Mouse (Mus musculus) embryonic facial prominence, embryonic 14.5 days (tissue): ENCODE results near the gene Rnf113a1. TPM values are rescaled to one million over a fixed set of nuclear protein-coding genes. Genes with fewer than 3 reads are reported as not detected.
"Not testable (repeated sequence)": the region's sequence is repeated elsewhere in the genome, so short reads cannot be mapped to it uniquely, and the experiment has no call there.

Experiments
- ATAC-seq: fragments of 200-750 bp; cut with Nextera tagmentation; 2 replicates; pipeline ENCODE4 v1.8.0; 2017; ENCODE audit warnings: low read depth, moderate number of reproducible peaks, moderate TSS enrichment
- DNase-seq: peaks from one replicate; pipeline ENCODE4 v3.0.0-alpha.2; 2015; ENCODE audit warnings: low spot score
- H3K27ac ChIP-seq: fragments of 300-500 bp; sonication (generic); replicated peaks from 2 replicates; pipeline ENCODE4 v1.5.1; 2014; ENCODE audit warnings: low read depth, mild to moderate bottlenecking, low read length, moderate library complexity
- H3K27me3 ChIP-seq: fragments of 300-500 bp; sonication (generic); replicated peaks from 2 replicates; pipeline ENCODE4 v1.6.1; 2014; ENCODE audit warnings: low read length; ENCODE audit not compliant: control insufficient read depth, insufficient read depth
- H3K36me3 ChIP-seq: fragments of 300-500 bp; sonication (generic); 2 replicates; pipeline ENCODE4 v1.6.1; 2014; ENCODE audit warnings: low read length, mixed read lengths; ENCODE audit not compliant: control insufficient read depth, insufficient read depth
- H3K4me1 ChIP-seq: fragments of 300-500 bp; sonication (generic); 2 replicates; pipeline ENCODE4 v1.6.1; 2014; ENCODE audit warnings: antibody characterized with exemption, low read length; ENCODE audit not compliant: control insufficient read depth, insufficient read depth
- H3K4me2 ChIP-seq: fragments of 300-500 bp; sonication (generic); 2 replicates; pipeline ENCODE4 v1.6.1; 2014; ENCODE audit warnings: low read depth, mild to moderate bottlenecking, low read length, moderate library complexity, mixed read lengths
- H3K4me3 ChIP-seq: fragments of 300-500 bp; sonication (generic); 2 replicates; pipeline ENCODE4 v1.5.1; 2014; ENCODE audit warnings: low read depth, mild to moderate bottlenecking, low read length
- H3K9ac ChIP-seq: fragments of 300-500 bp; sonication (generic); 2 replicates; pipeline ENCODE4 v1.6.1; 2014; ENCODE audit warnings: low read depth, mild to moderate bottlenecking, low read length, moderate library complexity, mixed read lengths
- H3K9me3 ChIP-seq: fragments of 300-500 bp; sonication (generic); 2 replicates; pipeline ENCODE4 v1.6.1; 2016; ENCODE audit warnings: low read length; ENCODE audit not compliant: control insufficient read depth
- WGBS: fragments of 180-500 bp; shearing (Covaris S2); extraction: QIAGEN DNeasy Blood & Tissue Kit; methylation state at CpG from one replicate; pipeline ENCODE4 v1.1.7; 2014; 5-methylcytosine and 5-hydroxymethylcytosine counted together
- polyA plus RNA-seq: library from polyadenylated mRNA; unstranded; fragments of >200 nt; fragmentation: Nextera tagmentation; extraction: Ambion mirVana; gene quantifications from 2 replicates; pipeline ENCODE4 v1.2.1, GENCODE M21; 2014

The Rnf113a1 gene
- polyA plus RNA-seq, 1 experiment from 2014 or later, result 8.8 TPM

DNA sequence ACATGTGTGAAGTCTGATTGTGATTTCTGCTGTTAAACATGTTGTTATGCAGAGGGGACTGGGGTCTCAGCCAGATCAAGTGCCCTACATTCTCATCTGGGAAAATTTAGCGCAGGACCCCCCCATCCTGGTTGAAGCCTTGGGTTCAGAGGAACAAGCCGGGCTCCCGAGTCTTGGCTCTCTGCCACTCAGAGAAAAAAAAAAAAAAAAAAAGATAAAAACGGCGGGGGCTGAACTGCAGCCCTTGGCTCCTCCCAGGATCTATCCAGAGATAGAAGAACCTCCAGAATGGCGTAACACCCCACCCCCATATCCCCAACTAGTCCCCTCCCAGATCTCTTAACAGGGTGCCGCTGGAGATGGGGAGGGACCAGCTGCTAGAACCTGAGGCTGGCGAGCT is 6.6 kb upstream of the Rnf113a1 start:
- not testable (repeated sequence) for H3K4me2 ChIP-seq, H3K36me3 ChIP-seq, H3K27ac ChIP-seq, H3K4me1 ChIP-seq, DNase-seq, ATAC-seq, H3K4me3 ChIP-seq, H3K27me3 ChIP-seq, H3K9ac ChIP-seq, H3K9me3 ChIP-seq
- WGBS, result 69% methylated on average over 5 of the region's 8 CpGs

GRCm38 (mm10) chrX:37190755-37191104 is 315 bp upstream of the Rnf113a1 start:
- peak overlapping the region; percentile 61 for H3K4me2 ChIP-seq
- WGBS, result 37% methylated on average over 5 of the region's 20 CpGs
- peak overlapping the region; percentile 57 for H3K4me3 ChIP-seq
- H3K36me3 ChIP-seq, result no peaks in the 10 kb centered on the region
- H3K27ac ChIP-seq, result no peak overlapping the region
- H3K4me1 ChIP-seq, result no peaks in the 10 kb centered on the region
- H3K9ac ChIP-seq, result peak overlapping the region; percentile 68
- H3K9me3 ChIP-seq, result no peaks in the 10 kb centered on the region
- H3K27me3 ChIP-seq, result no peaks in the 10 kb centered on the region
- ATAC-seq, result peak; percentile 32
- no peak for DNase-seq

- H3K4me2 ChIP-seq, result peak overlapping the region; percentile 61
- no peaks in the 10 kb centered on the region for H3K36me3 ChIP-seq
- WGBS, result 38% methylated on average over 28 of the region's 28 CpGs
- no peaks in the 10 kb centered on the region for H3K27me3 ChIP-seq
- H3K4me3 ChIP-seq, result peak overlapping the region; percentile 57
- ATAC-seq, result peak; percentile 13; the same call in 1 of the 2 replicates
- peak overlapping the region; percentile 68 for H3K9ac ChIP-seq
- H3K27ac ChIP-seq, result no peak overlapping the region
- H3K9me3 ChIP-seq, result no peaks in the 10 kb centered on the region
- H3K4me1 ChIP-seq, result no peaks in the 10 kb centered on the region
- DNase-seq, result no peak
Observed at GRCm38 (mm10) chrX:37191744-37192379, 817 bp downstream of the Rnf113a1 start.

DNA sequence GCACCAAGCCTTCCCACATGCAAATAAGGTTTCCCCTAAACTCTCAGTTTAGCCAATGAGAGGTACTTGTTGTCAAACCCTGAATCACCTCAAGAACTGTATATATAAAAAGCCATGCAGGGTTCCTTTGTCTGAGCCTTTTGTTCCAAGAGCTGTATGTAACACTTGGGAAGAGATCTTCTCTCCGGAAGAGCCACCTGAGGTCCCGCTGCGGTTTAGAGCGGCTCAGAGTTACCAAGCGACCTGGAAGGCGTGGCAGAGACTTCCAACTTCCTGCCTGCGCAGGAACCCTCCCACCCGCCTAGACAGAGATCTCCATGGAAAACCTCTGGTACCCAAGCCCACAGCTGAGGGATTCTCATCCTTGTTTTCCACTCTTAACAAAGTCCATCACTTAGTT is 7.6 kb downstream of the Rnf113a1 start:
- H3K4me1 ChIP-seq, result no peaks in the 10 kb centered on the region
- ATAC-seq, result no peak
- H3K9me3 ChIP-seq, result no peaks in the 10 kb centered on the region
- no peak overlapping the region for H3K27ac ChIP-seq
- no peaks in the 10 kb centered on the region for H3K36me3 ChIP-seq
- no peaks in the 10 kb centered on the region for H3K27me3 ChIP-seq
- no peak overlapping the region for H3K4me2 ChIP-seq
- no peak for DNase-seq
- no peak overlapping the region for H3K4me3 ChIP-seq
- 66% methylated on average over 8 of the region's 8 CpGs for WGBS
- no peak overlapping the region for H3K9ac ChIP-seq

GRCm38 (mm10) chrX:37210941-37211340 is 19.9 kb downstream of the Rnf113a1 start, which contains the start of gene Gm9:
TSS of gene Gm9 (minus strand) at chrX:37211041.
- Histone ChIP-seq H3K9ac (no peak within 1 kb of the TSS), H3K4me1 (no peaks in the 10 kb centered on the region), H3K4me3 (no peak within 1 kb of the TSS), H3K36me3 (no peaks in the 10 kb centered on the region), H3K4me2 (no peak within 1 kb of the TSS), H3K27me3 (no peaks in the 10 kb centered on the region), H3K9me3 (no peaks in the 10 kb centered on the region), H3K27ac (no peak within 1 kb of the TSS)
- DNase-seq (no peak), ATAC-seq (no peak)
- 86% methylated on average over 10 of the region's 10 CpGs for WGBS

DNA sequence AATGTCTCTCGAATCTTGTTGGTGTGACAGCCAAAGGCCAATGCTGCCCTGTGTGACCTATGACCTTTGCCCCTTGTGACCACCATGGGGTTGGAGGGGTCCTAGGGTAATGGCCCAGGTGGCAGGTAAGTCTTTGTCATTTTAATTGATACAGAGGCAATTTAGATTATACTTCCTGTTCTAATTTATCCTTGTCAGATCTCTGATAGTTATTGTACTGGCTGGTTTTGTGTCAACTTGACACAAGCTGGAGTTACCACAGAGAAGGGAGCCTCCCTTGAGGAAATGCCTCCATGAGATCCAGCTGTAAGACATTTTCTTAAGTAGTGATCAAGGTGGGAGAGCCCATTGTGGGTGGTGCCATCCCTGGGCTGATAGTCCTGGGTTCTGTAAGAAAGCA is 31.1 kb downstream of the Rnf113a1 start, which contains the start of gene Rhox1:
Gene Rhox1, minus strand, starts transcription at position 101 of the 400 bp plus-strand sequence.
- not testable (repeated sequence) for H3K27me3 ChIP-seq, DNase-seq, H3K27ac ChIP-seq, H3K9ac ChIP-seq, H3K4me1 ChIP-seq, H3K4me3 ChIP-seq, H3K4me2 ChIP-seq, H3K9me3 ChIP-seq, H3K36me3 ChIP-seq, ATAC-seq
- 56% methylated on average over 1 of the region's 1 CpGs for WGBS

Other genes starting within 250 kb of the Rnf113a1 start
- gene Sept6, start 199.5 kb upstream of the Rnf113a1 start, polyA plus RNA-seq, result 30.5 and 37.3 TPM in 2 replicates
- 0.30 and 0.35 TPM in 2 replicates for gene Sowahd, start 142.4 kb upstream of the Rnf113a1 start, polyA plus RNA-seq
- gene Rpl39, start 105.8 kb upstream of the Rnf113a1 start, polyA plus RNA-seq, result 616 and 763 TPM in 2 replicates
- gene Upf3b, start 80.9 kb upstream of the Rnf113a1 start, polyA plus RNA-seq, result 12.2 and 13.4 TPM in 2 replicates
- 12.6 and 13.2 TPM in 2 replicates for gene Nkap, start 64.5 kb upstream of the Rnf113a1 start, polyA plus RNA-seq
- gene Akap14, start 22.4 kb upstream of the Rnf113a1 start, polyA plus RNA-seq, result 0.26 and 0.82 TPM in 2 replicates
- 469 and 531 TPM in 2 replicates for gene Ndufa1, start 82 bp upstream of the Rnf113a1 start, polyA plus RNA-seq
- not detected in 2 replicates for gene Gm9, start 19.8 kb downstream of the Rnf113a1 start, polyA plus RNA-seq
- not detected in 2 replicates for gene Rhox1, start 31.0 kb downstream of the Rnf113a1 start, polyA plus RNA-seq
- not detected in 2 replicates for gene Rhox2a, start 53.7 kb downstream of the Rnf113a1 start, polyA plus RNA-seq
- not detected in 2 replicates for gene Rhox3a, start 58.7 kb downstream of the Rnf113a1 start, polyA plus RNA-seq
- gene Rhox4a, start 74.1 kb downstream of the Rnf113a1 start, polyA plus RNA-seq, result not detected in 2 replicates
- not detected in 2 replicates for gene Rhox3a2, start 188.8 kb downstream of the Rnf113a1 start, polyA plus RNA-seq
- 0.81 and 1.0 TPM in 2 replicates for gene Rhox4a2, start 199.6 kb downstream of the Rnf113a1 start, polyA plus RNA-seq
- not detected in 2 replicates for gene Rhox2b, start 220.8 kb downstream of the Rnf113a1 start, polyA plus RNA-seq
- gene Rhox4b, start 241.2 kb downstream of the Rnf113a1 start, polyA plus RNA-seq, result 0.40 and 0.68 TPM in 2 replicates